Mouse (Mus musculus) brain, embryonic 14.5 days (tissue): ENCODE data around the gene Tax1bp1. TPM values are rescaled to one million over a fixed set of nuclear protein-coding genes. Genes with fewer than 3 reads are reported as not detected.

Experiments used
- DNase-seq: peaks from one replicate; pipeline ENCODE4 v3.0.0-alpha.2; 2011; ENCODE audit warnings: low read depth
- CTCF ChIP-seq: fragments of 200-500 bp; IDR thresholded peaks from 2 replicates; pipeline ENCODE4 v1.5.1; 2012; ENCODE audit warnings: inconsistent platforms, mild to moderate bottlenecking, moderate library complexity, borderline replicate concordance; ENCODE audit not compliant: insufficient read depth, insufficient read length; ENCODE audit errors: extremely low read depth
- POLR2A ChIP-seq: fragments of 200-500 bp; IDR thresholded peaks from 2 replicates; pipeline ENCODE4 v1.6.1; 2012; ENCODE audit warnings: mild to moderate bottlenecking, inconsistent platforms, borderline replicate concordance; ENCODE audit not compliant: poor library complexity, insufficient read depth, insufficient read length, severe bottlenecking; ENCODE audit errors: extremely low read depth
- polyA plus RNA-seq: library from polyadenylated mRNA; depleted of rRNA; stranded (reverse); fragments of >200 nt; gene quantifications from 2 replicates; pipeline ENCODE4 v1.2.3, GENCODE M21; 2012

Tax1bp1 gene
- polyA plus RNA-seq, 1 experiment = 65.7 TPM

DNA sequence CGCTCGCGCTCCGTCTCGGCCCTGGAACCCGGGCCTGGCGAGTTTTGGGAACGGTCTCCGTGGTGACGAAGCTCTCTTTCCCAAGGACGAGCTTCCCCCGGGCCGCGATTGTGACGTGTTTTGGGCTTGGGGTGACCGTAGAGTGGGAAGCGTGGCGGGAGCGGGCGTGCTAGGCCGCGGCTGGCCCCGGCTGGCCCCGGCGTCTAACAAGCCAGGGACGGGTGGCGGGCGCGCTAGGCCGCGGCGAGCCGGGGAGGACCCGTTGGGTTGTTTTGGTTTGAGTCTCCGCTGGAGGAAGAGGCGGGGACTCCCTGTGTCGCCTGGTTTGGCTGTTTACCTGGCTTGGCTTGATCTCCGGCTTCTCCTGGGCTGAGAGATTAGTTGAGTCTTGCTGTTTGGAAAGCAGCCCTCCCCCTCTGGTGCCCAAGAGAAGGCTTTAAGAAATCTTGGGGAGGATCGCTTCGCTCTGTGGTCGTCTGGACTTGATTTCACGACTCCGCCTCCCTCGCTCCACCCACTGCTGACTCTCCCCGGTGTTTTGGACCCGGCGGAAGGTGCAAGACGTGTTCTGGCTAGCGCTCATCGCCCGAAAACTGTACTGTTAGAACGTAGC is 474 bp downstream of the Tax1bp1 start:
- TF ChIP-seq POLR2A (no peak), CTCF (no peak)
- peak; percentile 78 for DNase-seq

DNA sequence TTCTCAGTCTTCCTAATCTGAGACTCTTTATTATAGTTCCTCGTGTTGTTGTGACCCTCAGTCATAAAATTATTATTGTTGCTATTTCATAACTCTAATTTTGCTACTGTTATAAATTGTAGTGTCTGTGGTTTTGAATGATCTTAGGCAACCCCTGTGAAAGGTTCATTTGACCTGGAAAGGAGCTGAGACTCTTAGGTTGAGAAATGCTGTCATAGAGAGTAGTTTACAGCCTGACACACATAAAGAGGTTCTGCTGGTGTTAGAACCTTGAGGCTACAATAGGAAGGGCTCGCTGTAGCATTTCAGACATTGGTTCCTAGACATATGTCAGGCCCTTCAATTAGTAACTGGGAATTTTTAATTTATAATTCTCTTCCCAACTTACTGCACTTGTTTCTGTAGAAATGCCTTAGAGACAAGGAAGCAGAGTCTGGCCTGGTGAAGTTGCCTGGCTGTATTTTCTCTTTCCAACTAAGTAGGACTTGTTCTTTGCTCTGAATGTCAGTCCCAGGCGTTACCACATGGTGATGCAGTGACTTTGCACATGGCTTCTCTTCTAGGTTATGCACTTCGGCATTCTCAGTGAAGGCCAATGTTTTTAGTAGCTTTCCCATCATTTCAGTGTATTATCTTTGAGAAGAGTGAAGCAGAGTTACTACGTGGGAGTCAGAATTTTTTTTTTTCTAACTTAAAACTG is 4.1 kb downstream of the Tax1bp1 start:
- TF ChIP-seq POLR2A (no peak), CTCF (no peak)
- DNase-seq = no peak

DNA sequence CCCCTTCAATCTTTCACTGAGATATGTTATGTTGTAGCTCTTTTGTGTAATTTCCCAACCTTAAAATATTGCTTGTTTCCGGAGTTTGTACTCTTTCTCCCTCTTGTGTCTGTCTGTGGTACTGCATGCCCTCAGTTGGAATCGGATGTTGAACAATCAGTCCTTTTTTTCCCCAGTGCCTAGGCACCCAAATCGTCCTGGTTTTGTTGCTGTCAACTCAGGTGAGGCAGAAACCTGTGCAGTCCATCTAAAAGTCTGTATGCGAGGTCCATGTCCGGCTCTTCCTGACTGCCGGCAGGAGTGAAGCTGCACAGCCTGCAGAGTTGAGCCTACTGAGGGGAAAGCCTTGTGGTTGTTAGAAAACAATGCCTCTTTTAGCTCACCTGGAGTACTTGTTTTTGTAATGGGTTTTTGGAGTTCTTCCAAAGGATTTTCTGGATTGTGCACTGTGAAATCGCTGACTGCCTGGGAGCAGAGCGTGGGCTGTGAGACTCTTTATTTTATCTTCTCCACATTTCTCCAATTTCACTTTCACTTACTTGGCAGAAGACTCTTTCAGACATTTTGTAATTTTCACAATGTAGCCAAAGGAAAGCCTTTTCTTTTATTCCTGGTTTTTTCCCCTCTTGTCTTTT is 11.4 kb downstream of the Tax1bp1 start:
- peak; percentile 69 for DNase-seq
- TF ChIP-seq POLR2A (no peak), CTCF (peak; percentile 79; the same call in 1 of the 2 replicates)

DNA sequence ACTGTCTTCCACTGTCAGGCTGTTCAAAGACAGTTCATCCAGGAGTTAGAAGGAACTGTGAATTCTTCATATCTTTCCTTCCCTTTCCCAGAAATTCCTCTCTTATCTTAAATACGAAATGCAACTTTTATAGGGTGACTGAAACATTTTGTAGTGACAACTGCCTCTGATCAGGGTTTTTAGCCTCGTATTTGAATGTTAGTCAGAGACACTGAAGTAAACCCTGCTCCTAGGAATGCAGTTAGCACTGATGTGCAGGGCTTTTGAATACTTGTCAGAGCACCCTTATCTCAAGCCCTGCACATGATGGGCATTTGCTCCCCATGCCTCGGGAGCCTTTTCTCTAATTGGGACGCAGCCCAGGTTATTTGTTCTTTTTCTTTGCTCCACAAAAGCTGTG is 16.8 kb downstream of the Tax1bp1 start:
- DNase-seq = no peak
- no peak for TF ChIP-seq POLR2A
- TF ChIP-seq CTCF = no peak

DNA sequence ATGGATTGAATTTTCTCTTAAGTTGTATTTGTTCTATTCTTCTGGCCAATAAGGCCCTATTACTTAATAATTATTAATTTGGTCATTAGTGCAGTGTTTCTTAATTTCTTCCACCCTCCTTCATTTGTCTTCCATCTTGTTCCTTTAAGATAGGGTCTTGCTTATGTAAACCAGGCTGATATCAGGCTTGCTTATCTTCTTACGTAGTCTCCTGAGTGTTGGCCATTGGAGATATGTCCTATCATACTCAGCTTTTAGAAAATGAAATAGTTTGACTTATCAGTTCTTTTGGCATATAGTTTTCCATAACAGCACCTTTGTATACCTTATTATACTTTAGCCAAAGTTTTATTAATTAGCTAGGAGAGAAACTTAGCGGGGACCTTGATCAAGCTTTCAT is 21.1 kb downstream of the Tax1bp1 start:
- DNase-seq = no peak
- no peak for TF ChIP-seq CTCF
- TF ChIP-seq POLR2A = no peak

DNA sequence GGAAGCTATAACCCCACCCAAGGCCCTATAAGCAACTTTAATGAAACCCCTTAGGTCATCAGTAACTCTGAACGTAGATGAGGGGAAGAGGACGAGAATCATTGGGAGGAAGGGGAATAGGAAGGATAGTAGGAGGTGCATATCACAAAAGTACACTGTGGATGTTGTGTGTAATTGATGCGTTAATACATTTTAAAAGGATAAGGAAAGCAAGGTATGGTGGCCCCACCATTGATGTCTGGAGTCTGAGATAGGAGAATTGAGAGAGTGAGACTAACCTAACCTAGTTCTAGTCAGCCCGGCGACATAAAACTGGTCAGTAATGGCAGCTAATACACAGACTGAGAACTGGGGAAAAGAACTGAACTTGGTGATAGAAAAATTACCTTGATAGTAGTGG is 39.3 kb downstream of the Tax1bp1 start:
- DNase-seq = no peak
- TF ChIP-seq POLR2A = no peak
- no peak for TF ChIP-seq CTCF

DNA sequence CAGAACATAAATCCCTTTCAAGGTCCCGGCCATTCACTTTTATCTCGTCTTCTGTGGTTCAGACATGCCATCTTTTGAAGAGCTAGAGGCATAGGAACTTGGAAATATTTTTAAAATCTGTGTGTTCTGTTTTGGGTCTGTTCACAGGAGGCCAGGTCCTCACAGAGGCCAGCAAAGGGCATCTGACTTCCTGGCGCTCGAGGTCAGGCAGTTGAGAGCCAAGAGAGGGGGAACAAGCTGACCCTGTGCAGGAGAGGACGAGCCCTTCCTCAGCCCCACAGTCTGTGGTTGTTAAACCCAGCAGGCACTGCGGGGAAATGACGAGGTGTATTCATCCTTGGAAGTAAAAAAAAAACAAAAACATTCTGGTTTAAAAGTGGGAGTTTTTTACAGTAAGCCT is 51.7 kb downstream of the Tax1bp1 start:
- DNase-seq = no peak
- TF ChIP-seq POLR2A (no peak), CTCF (no peak)

DNA sequence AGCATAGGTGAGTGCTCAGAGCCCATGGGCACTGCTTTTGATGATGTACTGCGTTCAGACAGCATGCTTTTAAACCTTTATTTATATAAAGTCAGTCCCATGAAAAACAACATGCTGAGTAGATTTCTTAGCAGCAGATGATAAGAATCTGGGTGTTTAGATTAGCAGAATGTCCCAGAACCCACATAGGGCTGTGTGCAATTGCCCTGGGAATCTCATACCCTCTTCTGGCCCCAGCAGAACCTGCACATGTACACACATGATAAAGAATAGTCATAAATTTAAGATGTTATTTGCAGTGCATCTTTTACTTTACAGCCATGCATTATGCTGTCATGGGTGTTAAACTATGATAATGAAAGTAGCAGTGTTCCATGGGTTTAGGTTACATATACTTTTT is 57.3 kb downstream of the Tax1bp1 start:
- TF ChIP-seq POLR2A = no peak
- no peak for TF ChIP-seq CTCF
- DNase-seq = no peak

DNA sequence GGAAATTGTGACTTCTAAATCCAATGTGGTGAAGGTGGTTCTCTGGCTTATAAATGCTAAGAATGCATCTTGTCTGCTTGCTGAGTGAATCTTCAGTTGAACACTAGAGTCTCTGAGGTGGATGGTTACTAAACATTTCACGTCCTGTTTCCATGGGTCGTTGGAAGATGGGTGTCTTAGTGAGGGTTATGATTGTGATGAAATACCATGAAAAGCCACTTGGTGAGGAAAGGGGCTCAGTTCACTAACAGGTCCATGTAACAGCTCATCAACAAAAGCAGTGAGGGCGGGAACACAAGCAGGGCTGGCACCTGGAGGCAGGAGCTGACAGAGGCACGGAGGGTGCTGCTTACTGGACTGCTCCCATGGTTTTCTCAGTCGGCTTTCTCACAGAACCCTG is 59.6 kb downstream of the Tax1bp1 start:
- TF ChIP-seq CTCF (no peak), POLR2A (no peak)
- no peak for DNase-seq

DNA sequence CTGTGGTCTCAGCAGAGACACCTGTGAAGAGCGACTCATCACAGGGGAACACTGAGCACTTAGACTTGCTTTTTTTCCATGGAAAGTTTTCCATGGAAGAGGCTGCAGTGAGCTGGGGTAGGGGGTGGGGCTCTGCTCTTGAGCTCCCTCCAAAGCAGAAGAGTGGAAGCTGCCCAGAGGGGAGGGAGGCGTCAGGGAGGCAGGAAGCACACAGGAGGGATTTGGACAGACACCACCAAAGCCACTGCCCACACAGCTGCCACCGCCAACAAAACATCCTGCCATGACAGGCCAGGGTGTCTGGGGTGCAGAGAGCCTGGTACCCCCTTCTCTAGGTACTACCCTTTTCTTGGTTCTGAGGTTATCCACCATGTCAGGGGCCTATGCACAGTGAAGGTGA is 61.8 kb downstream of the Tax1bp1 start:
- TF ChIP-seq POLR2A = no peak
- no peak for TF ChIP-seq CTCF
- no peak for DNase-seq

DNA sequence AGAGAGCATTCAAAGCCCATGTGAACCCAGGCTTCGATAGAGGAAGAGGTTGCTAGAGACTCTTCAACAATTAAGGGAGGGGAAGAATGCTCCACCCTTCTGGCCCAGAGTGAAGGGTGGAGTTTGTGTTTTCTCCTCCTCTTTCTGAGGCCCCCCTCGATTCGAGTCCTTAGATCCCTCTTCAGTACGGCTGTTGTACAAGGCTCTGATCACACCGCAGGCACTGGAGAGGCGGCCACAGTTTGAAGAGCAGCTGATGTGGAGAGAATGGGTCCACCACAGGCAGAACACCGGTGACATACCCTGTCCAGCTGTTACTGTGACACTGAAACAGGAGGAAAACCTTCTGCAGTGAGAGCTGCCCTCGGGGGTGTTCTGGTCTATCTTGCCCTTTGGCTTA is 62.4 kb downstream of the Tax1bp1 start:
- DNase-seq = no peak
- TF ChIP-seq POLR2A (no peak), CTCF (no peak)

DNA sequence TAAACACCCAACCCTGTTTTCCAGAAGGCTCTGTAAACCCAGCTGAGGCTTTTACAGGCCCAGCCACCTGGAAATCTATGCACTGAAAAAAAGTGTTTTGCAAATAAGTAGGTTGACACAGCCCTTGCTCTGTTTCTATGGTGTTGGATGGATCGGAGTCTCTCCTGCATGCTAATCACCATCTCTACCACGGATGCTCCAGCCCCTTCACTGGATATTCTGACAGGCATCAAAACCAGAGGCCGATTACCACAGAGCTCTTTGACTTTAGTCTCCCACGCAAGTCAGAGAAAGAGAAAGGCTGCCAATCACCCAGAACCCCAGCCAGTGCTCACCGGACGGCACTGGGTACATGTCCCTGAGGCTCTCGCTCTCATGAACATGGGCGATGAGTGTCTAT is 63.5 kb downstream of the Tax1bp1 start:
- TF ChIP-seq CTCF = no peak
- TF ChIP-seq POLR2A = no peak
- peak; percentile 30 for DNase-seq

DNA sequence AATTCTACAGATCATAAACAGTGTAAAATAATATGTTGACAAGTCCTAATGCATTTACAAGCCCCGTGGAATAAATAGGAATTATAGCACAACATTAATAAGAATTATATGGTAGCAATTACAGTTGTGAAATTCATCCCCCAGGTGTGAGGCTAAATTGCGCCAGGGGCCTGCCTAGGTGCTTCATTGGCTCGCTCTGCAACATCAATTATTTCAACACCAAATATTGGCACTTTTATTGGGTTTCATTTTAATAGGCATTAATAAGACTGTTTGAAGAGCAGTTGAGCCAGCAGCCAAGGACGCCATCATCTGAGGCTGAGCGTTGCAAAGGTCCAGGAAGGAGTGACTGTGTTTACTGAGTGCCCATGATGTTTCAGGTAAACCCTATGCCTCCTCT is 65.0 kb downstream of the Tax1bp1 start:
- no peak for TF ChIP-seq POLR2A
- no peak for TF ChIP-seq CTCF
- DNase-seq = no peak
